Mouse (Mus musculus) bone marrow, adult 2 months (tissue): ENCODE measurements around the gene Gemin5. TPM values are rescaled to one million over a fixed set of nuclear protein-coding genes. Genes with fewer than 3 reads are reported as not detected.
A peak's percentile ranks its signal among the peaks of the same experiment; 100 is the strongest.

Experiments used
- H3K27ac ChIP-seq: fragments of 200-500 bp; 2 replicates; pipeline ENCODE4 v1.5.1; 2012; ENCODE audit warnings: low read depth, mild to moderate bottlenecking, control low read depth, inconsistent platforms, low read length; ENCODE audit not compliant: control insufficient read depth, poor library complexity, insufficient read depth
- H3K4me1 ChIP-seq: fragments of 200-500 bp; 2 replicates; pipeline ENCODE4 v1.6.1; 2011; ENCODE audit warnings: low read length; ENCODE audit not compliant: control insufficient read depth, insufficient read depth
- H3K4me3 ChIP-seq: fragments of 200-500 bp; replicated peaks from 2 replicates; pipeline ENCODE3; 2011; ENCODE audit warnings: mild to moderate bottlenecking, low read depth, low read length, control low read depth; ENCODE audit not compliant: control insufficient read depth
- CTCF ChIP-seq: fragments of 200-500 bp; IDR thresholded peaks from 2 replicates; pipeline ENCODE4 v1.5.1; 2011; ENCODE audit warnings: low read length, control low read depth; ENCODE audit not compliant: control insufficient read depth, insufficient read depth
- POLR2A ChIP-seq: fragments of 200-500 bp; IDR thresholded peaks from 2 replicates; pipeline ENCODE4 v1.6.1; 2011; ENCODE audit warnings: low read depth, mild to moderate bottlenecking, control low read depth, low read length, borderline replicate concordance; ENCODE audit not compliant: control insufficient read depth
- WGBS: fragments of 180-500 bp; shearing (Covaris S2); methylation state at CpG from one replicate; pipeline ENCODE4 v1.1.7; 2018; 5-methylcytosine and 5-hydroxymethylcytosine counted together
- polyA plus RNA-seq: library from polyadenylated mRNA; stranded (reverse); fragments of >200 nt; gene quantifications from 2 replicates; pipeline ENCODE4 v1.2.4, GENCODE M21; 2011; ENCODE audit warnings: low replicate concordance; ENCODE audit not compliant: missing spikeins, insufficient read depth, insufficient read length

The Gemin5 gene
- polyA plus RNA-seq, 1 experiment: 9.0 TPM

- 86% methylated on average over 10 of the region's 10 CpGs for WGBS
- H3K4me3 ChIP-seq: no peak overlapping the region
- TF ChIP-seq POLR2A: no peak
- TF ChIP-seq CTCF: no peak
- H3K27ac ChIP-seq: no peak overlapping the region
- H3K4me1 ChIP-seq: peaks cover 3% of the 10 kb centered on the region
Measured at GRCm38 (mm10) chr11:58117044-58117652, 51.2 kb downstream of the Gemin5 start.

DNA sequence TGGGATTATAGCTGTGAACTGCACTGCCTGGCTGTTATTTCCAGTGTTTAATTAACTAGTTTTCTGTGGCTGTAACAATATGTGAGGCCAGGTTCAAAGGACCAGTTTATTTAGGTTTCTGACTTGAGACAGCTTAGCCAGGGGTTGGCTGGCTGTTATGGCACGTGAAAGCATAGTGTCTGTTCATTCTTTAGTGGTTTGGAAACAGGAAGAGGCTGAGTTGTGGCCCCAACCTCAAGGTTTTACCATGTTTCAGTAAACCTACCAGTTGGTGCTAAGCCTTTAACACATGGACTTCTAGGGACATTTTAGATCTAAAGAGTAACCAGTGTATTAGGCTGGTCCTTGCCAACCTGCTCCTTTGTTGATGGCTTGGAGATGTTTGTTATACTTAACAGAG is 51.8 kb downstream of the Gemin5 start:
- no peak for TF ChIP-seq POLR2A
- TF ChIP-seq CTCF: no peak
- WGBS: 9% methylated on average over 1 of the region's 1 CpGs
- Histone ChIP-seq H3K4me1 (peaks cover 3% of the 10 kb centered on the region), H3K27ac (no peak overlapping the region), H3K4me3 (no peak overlapping the region)

GRCm38 (mm10) chr11:58107664-58108337 is 60.5 kb downstream of the Gemin5 start:
- Histone ChIP-seq H3K4me3 (no peak overlapping the region), H3K27ac (no peak overlapping the region), H3K4me1 (peaks cover 5% of the 10 kb centered on the region; the same call in 1 of the 2 replicates)
- 52% methylated on average over 4 of the region's 4 CpGs for WGBS
- no peak for TF ChIP-seq CTCF
- no peak for TF ChIP-seq POLR2A

- H3K27ac ChIP-seq: no peak overlapping the region
- TF ChIP-seq POLR2A (no peak), CTCF (no peak)
- H3K4me1 ChIP-seq: peaks cover 7% of the 10 kb centered on the region; the same call in 1 of the 2 replicates
- no peak overlapping the region for H3K4me3 ChIP-seq
- WGBS: 64% methylated on average over 3 of the region's 3 CpGs
Measured at GRCm38 (mm10) chr11:58107009-58107408, 61.3 kb downstream of the Gemin5 start.

DNA sequence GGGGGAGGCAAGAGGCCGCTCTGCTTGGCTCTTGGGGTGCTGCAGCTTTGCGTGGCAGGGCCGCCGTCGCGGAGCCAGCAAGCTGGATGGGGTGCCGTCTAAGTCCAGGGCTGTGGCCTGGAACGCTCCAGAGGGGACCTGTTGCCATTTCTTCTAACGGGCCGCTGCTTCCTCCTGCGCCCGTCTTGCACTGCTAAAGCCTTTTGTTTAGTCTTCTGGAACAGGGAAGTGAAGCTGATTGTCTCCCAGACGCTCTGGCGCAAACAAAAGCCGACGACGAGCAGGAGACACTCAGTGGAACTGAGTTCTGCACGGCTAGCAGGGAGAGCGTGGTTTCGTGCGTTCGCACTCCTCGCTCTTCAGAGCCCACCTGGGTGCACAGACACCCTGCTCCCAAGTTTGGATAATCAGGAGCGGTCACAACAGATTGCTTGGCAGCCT is 64.0 kb downstream of the Gemin5 start:
- 1% methylated on average over 24 of the region's 24 CpGs for WGBS
- Histone ChIP-seq H3K4me1 (peaks cover 7% of the 10 kb centered on the region; the same call in 1 of the 2 replicates), H3K27ac (peak overlapping the region; percentile 93), H3K4me3 (peak overlapping the region; percentile 79)
- TF ChIP-seq CTCF (no peak), POLR2A (peak; percentile 62; the same call in 1 of the 2 replicates)

- Histone ChIP-seq H3K27ac (peak within 1 kb of the TSS; percentile 93), H3K4me1 (peaks cover 7% of the 10 kb centered on the region; the same call in 1 of the 2 replicates), H3K4me3 (peak within 1 kb of the TSS; percentile 79)
- peak; percentile 79; the same call in 1 of the 2 replicates for TF ChIP-seq POLR2A
- TF ChIP-seq CTCF: no peak
- under 1% methylated on average over 55 of the region's 55 CpGs for WGBS
Measured at GRCm38 (mm10) chr11:58103697-58104306, 64.5 kb downstream of the Gemin5 start, which contains the start of gene Cnot8. Cnot8 (plus strand) TSS chr11:58104153.

DNA sequence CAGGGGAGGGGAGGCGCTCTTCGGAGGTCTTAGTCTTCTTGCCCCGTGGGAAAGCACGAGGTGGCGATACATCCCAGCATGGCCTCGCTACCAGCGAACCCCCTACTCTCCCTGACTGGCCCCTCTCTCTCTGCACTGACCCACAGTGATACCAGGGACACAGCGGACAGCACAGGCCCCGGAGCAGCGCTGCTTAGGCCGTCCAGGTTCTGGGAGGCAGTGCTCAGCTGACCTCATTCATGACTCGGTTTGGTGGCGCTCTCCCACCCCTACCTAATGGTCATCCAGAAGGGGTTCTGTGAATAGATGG is 65.0 kb downstream of the Gemin5 start:
- WGBS: 76% methylated on average over 13 of the region's 13 CpGs
- Histone ChIP-seq H3K4me3 (peak overlapping the region; percentile 51), H3K4me1 (peaks cover 7% of the 10 kb centered on the region; the same call in 1 of the 2 replicates), H3K27ac (0 out of 2 replicates have a peak overlapping the region, but pooled peaks have one; percentile 8)
- TF ChIP-seq CTCF: no peak
- TF ChIP-seq POLR2A: no peak

DNA sequence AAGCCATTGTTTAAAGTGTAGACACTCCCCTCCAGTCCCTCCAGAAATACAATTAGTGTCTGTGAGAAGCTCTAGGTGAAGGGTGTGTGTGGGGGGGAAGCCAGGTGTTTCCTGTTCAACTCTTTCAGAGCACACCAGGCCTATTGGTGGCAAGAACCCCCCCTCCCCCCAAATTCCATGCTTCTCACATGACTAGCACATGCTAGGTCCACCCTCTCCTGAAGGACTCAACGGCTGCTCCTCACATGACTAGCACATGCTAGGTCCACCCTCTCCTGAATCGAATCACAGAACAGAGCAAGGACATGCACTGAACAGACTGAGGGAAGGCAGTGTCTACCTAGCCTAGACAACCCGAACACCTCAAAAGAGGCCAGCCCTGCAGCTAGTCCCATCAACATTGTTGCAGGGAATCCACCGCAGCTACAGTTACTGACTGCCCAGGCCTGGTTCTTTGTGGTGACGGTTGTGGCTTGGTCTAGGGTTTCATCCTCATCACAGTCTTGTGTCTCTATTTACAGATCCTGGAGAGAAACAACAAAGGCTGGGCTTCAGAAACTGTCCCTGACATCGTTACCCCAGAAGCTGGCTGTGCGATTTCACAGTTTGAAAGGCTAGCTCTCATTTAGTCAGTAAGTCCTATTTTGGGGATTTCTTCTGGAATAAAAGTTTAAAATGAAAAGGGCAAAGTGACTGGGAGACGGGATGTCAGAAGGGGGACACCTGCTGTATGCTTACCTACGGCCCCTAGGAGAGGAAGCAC is 65.6 kb downstream of the Gemin5 start:
- 0 out of 2 replicates have a peak overlapping the region, but pooled peaks have one; percentile 8 for H3K27ac ChIP-seq

More for the DNA sequence above, 65.6 kb downstream of the Gemin5 start:
- 55% methylated on average over 9 of the region's 9 CpGs for WGBS
- Histone ChIP-seq H3K4me1 (peaks cover 6% of the 10 kb centered on the region; the same call in 1 of the 2 replicates), H3K4me3 (no peak overlapping the region)
- no peak for TF ChIP-seq CTCF
- no peak for TF ChIP-seq POLR2A
